Mouse (Mus musculus) v-Abl transformed pro-B cells (cell line): ENCODE data around the gene Tspan5.

Experiments
- in situ Hi-C, 2 experiments: fragments of 400-800 bp; cut with MboI; formaldehyde crosslinking; loops; one replicate each; pipeline ENCODE4 v1.15.1; 2025; ENCODE audit not compliant: unreplicated experiment in 2 of 2

Gene Tspan5

GRCm38 (mm10) chr3:138836937-138837336 lies 94.9 kb downstream of the Tspan5 start:
- in situ Hi-C loops: no loop called here

DNA sequence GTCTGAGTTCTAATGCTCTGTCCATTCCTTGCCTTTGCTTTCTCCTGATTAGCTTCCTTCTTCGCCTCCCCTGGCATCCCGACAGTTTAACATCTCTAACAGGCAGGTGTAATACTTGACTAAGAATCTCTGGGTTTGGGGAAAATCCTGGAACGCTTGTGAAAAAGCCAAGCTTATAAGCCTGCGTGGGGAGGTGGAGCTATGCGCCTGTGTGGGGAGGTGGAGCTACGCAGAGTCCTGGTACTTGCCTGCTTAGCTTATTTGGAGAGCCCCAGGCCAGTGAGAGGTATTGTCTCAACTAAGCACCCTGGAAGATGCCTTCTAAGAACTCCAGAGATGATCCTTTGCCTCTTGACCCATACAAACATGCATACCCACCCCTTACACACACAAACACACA lies 95.7 kb downstream of the Tspan5 start:
- in situ Hi-C loops: no loop called here

- in situ Hi-C loops: no loop called here
Observed at GRCm38 (mm10) chr3:138839656-138840055, 97.7 kb downstream of the Tspan5 start.

DNA sequence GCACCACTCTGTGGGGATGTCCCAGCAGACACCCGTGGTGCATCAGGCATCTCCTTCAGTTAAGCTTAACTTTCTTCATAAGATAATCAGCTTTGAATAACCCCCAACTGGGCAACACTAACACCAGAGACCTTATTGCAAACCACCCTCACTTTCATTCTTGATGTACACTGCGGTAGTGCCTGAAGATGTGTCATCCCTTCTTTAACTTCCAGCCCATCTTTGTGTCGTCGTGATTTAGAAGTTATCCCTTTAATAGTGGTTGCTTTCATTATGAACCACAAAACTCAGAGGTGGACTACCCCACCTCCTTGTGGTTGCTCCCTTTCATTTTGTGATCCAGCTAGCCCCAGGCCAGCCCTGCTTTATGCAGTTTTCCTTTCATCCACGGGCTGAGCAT lies 99.3 kb downstream of the Tspan5 start:
- in situ Hi-C loops: no loop called here

DNA sequence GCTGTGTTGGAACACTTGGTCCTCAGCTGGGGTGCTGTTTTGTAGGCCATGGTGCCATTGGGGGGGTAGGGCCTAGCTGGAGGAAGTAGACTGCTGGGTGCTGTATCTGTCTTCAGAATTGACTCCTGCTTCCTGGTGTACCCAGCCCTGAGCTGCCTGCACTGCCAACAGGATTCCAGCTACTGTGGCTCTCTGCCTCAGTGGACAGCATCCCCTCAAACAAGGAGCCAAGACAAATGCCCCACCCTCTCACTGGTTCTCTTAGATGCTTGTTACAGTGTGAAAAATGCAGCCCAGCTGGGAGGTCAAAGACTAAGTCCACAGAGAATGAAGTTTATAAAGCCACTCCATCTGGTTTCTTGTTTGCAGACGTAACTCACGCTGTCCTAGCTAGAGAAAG lies 101.2 kb downstream of the Tspan5 start:
- in situ Hi-C loops: no loop called here

DNA sequence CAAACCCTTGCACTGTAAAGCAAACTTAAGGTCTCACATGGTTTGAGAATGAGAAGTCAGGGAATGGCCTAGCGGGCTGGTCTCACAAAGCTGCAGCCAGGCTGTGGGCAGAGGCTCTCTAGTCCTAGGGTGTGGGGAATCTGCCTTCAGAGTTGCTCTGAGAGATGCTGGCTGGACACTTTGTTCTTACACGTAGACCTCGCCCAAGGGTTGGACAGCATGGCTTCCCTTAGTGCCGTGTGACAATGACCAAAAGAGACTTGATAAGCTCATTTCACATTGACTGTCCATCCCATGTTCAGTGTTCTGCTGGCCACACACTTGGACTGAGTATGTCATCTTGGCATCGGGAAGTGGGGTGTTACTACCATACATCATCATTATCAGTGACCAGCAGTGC lies 101.6 kb downstream of the Tspan5 start:
- in situ Hi-C loops: no loop called here

DNA sequence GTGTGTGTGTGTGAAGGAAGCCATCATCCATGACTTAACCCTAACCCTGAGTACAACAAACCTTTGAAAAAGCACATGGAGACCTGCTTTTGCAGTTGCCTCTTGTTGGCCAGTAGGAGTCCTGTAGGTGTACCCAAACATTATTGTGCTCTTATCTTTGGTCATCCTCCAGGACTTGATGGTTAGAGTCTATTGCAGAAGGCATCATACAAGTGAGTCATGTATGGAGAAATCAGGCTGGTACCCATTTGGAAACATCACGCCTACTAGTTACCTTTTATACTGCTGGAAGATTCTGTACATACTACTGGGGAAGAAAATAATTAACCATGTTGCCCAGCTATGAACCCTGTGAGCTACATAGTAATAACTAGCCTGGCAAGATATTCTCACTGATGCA lies 103.8 kb downstream of the Tspan5 start:
- in situ Hi-C loops: no loop called here

- in situ Hi-C loops: no loop called here
Observed at GRCm38 (mm10) chr3:138847809-138848208, 105.8 kb downstream of the Tspan5 start.

DNA sequence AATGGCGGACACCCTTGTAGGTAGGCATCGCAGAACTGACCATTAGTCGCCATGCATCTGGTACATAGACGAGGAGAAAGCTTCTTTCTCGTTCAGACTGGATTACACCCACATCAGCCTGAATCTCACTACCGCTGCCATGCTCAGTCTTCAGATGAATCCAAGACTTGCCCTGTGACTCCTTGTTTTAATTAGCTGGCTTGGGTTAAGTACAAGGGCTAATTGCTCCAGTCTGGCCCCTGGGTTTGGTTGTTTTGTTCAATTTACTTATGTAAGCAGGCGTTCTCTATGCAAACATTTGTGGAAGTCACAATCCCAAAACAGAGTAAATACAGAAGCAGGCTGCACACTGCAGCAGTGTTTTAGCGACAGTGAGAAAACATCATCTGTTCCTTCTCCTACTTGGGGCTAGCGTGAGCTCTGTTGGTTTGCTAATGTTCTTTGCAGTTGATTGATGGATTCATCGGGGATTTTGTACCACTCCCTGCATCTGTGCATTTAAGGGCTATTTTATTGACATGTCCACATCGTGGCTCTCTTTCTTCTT lies 107.8 kb downstream of the Tspan5 start:
- in situ Hi-C loops: no loop called here

DNA sequence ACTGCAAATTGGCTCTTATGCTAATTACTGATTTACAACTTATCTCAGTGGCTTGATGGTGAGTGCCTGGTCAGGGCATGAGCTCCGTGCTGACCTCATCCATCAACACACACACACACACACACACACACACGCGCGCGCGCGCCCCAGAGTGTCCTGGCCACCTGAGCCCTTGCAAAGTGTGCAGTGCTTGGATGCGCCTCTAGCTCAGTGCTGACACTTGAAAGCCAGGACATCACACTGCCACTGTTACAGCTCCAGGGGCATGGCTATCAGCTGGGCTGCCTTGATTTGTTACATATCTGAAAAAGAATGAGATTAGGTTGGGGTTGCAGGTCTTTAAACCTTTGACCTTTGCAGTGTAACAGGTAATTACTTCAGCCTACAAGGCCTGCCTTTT lies 109.9 kb downstream of the Tspan5 start:
- in situ Hi-C loops: no loop called here

DNA sequence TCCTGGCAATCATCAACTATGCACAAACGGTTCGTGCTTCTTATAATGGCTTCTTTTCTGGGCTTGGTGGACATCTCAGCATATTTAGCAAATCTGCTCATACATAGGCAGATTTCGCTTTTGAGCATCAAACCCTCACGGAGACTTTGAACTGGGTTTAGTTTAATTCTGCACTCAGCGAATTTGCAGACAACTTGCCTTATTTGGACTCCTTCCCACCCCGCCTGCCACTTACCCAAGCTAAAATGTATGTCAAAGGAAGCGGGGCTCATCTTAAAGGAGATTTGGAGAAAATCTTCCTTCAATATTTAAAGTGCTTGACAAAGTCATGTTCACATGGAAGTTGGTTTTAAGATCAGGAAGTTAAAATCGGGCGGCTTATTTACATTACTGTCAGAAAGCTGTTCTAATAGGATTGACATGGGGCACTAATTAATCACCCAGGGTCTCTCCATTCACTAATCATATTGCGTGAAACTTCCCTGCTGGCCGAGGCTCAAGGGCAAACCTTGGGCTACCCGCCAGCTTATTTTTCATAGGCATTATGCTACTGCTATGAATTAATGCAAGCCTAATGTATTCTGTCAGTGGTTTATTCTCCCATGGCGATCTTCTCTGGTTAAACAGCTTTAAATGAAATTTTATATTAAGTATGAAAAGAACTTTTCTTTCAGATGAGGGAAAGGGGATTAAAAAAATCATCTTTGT lies 111.1 kb downstream of the Tspan5 start:
- in situ Hi-C loops: no loop called here

GRCm38 (mm10) chr3:138853996-138854836 lies 112.2 kb downstream of the Tspan5 start:
- in situ Hi-C loops: no loop called here

- in situ Hi-C loops: no loop called here
Observed at GRCm38 (mm10) chr3:138855387-138855786, 113.4 kb downstream of the Tspan5 start.

- in situ Hi-C loops: no loop called here
Observed at GRCm38 (mm10) chr3:138856946-138857345, 115.0 kb downstream of the Tspan5 start.

DNA sequence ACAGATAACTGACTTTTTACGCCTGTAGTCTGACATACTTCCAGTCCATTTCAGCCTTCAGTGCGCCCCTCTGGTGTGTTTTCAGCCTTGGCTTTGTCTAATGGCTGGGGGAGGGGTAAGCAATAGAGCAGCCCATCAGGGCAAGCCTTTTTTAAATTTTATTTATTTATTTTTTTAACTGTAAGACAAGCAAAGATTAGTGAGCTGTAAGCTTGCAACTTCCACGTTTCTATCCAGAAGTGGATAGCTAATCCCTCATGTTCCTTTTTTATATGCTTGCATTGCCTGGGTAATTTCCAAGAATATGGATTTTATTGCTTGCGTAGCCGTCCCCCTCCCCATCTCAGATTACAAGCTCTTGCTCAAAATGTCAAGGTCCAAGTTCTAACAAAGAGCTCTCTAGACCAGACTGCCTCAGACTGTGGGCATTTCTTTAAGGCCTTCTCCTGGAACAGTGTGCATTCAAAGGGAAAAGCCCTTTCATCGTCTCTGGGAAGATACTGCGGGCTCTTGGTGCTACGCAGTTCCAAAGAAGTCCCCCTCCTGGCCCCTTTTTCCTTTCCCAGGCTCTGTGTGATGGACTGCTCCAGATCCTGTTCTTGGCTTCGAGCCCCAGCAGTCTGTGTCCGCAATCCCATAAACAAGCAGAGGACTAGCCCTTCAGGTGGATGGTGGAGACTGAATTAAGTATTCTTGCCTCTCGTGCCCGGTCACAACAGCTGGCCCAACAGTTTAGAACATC lies 116.0 kb downstream of the Tspan5 start:
- in situ Hi-C loops: no loop called here

- in situ Hi-C loops: no loop called here
Observed at GRCm38 (mm10) chr3:138858649-138859048, 116.7 kb downstream of the Tspan5 start.

DNA sequence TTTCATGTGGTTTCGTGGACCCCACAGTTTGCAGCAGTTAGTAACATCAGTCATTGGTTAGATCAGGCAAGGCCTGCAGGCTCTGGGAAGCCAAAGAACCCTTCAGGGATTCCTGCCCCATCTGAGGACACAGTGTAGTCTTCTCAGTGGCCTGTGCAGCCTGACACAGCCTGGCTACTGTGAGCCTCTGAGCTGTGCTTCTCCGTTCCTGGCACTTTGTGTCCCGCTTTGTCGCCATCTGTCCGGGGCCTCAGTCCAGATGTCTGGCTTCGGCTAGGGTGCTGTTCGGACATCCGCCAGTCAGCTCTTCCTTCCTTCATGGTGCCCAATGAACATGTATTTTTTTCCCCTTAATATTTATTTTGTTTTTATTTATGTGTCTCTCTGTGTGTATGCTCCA lies 117.2 kb downstream of the Tspan5 start:
- in situ Hi-C loops: no loop called here

- in situ Hi-C loops: no loop called here
Observed at GRCm38 (mm10) chr3:138859666-138860065, 117.7 kb downstream of the Tspan5 start.

DNA sequence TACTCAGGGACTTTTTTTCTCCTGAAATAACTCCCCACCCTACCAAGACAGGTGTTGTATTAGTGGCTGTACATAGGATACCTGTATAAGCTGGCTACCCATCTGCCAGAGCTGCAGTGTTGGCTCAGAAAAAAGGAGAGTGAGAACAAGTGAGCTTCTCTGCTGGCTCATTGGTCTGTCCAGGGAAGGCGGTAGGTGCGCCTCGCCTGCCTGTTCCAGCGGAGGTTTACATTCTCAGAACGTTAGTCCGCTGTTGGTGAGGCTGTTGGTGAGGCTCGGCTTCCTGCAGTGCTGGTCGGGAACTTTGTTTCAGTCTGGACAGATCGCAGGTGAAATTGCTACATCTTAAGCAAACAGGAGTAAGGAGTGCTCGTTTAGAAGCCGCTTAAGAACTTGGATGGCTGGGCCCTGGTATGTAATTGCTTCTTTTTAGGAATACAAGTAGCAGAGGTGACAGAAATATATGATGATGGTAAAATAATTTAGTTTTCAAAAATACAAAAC lies 118.3 kb downstream of the Tspan5 start:
- in situ Hi-C loops: no loop called here

GRCm38 (mm10) chr3:138861032-138861431 lies 119.0 kb downstream of the Tspan5 start:
- in situ Hi-C loops: no loop called here

DNA sequence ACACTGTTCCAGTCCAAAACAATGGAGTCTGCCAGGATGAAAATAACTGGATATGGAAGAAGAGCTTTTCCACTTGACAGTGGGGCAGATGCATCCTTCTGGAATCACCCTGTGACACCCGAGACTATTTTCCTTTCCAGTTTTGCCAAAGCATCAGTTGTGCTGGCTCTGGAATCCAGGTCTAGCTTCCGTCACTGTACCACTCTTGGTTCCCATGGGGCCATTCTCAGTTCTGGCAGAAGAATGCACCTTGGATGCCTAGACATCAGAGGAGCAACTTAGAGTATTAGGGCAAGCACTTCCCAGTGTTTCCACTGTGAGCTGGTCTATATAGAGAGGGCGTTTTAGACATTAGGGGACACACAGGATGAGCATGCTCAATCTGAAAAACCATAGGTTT lies 119.6 kb downstream of the Tspan5 start:
- in situ Hi-C loops: no loop called here
